Mouse (Mus musculus) heart, embryonic 11.5 days (tissue): ENCODE measurements around the gene Eno1. TPM values are rescaled to one million over a fixed set of nuclear protein-coding genes. Genes with fewer than 3 reads are reported as not detected.

Source experiments
- ATAC-seq: fragments of 200-750 bp; cut with Nextera tagmentation; replicated peaks from 2 replicates; pipeline ENCODE4 v1.8.0; 2017; ENCODE audit warnings: moderate library complexity; ENCODE audit not compliant: insufficient number of reproducible peaks, low FRiP score, low TSS enrichment
- H3K27ac ChIP-seq: fragments of 300-500 bp; sonication (generic); 2 replicates; pipeline ENCODE4 v1.5.1; 2014; ENCODE audit warnings: mild to moderate bottlenecking, low read depth, low read length
- H3K27me3 ChIP-seq: fragments of 300-500 bp; sonication (generic); 2 replicates; pipeline ENCODE4 v1.6.1; 2014; ENCODE audit warnings: mild to moderate bottlenecking, low read length, mixed read lengths; ENCODE audit not compliant: control insufficient read depth, insufficient read depth
- H3K36me3 ChIP-seq: fragments of 300-500 bp; sonication (generic); 2 replicates; pipeline ENCODE4 v1.6.1; 2014; ENCODE audit warnings: mild to moderate bottlenecking, low read length, moderate library complexity, mixed read lengths; ENCODE audit not compliant: control insufficient read depth, insufficient read depth
- H3K4me1 ChIP-seq: fragments of 300-500 bp; sonication (generic); 2 replicates; pipeline ENCODE4 v1.6.1; 2014; ENCODE audit warnings: low read length; ENCODE audit not compliant: control insufficient read depth, insufficient read depth
- H3K4me2 ChIP-seq: fragments of 300-500 bp; sonication (generic); 2 replicates; pipeline ENCODE4 v1.6.1; 2014; ENCODE audit warnings: mild to moderate bottlenecking, moderate library complexity
- H3K4me3 ChIP-seq: fragments of 300-500 bp; sonication (generic); 2 replicates; pipeline ENCODE4 v1.5.1; 2014; ENCODE audit warnings: low read depth, low read length
- H3K9ac ChIP-seq: fragments of 300-500 bp; sonication (generic); 2 replicates; pipeline ENCODE4 v1.6.1; 2014; ENCODE audit warnings: mild to moderate bottlenecking, low read depth, low read length, moderate library complexity
- H3K9me3 ChIP-seq: fragments of 300-500 bp; sonication (generic); replicated peaks from 2 replicates; pipeline ENCODE4 v1.6.1; 2016; ENCODE audit warnings: low read length; ENCODE audit not compliant: control insufficient read depth
- WGBS: fragments of 180-500 bp; shearing (Covaris S2); extraction: QIAGEN DNeasy Blood & Tissue Kit; methylation state at CpG from one replicate; pipeline ENCODE4 v1.1.7; 2014; ENCODE audit not compliant: insufficient replicate concordance; 5-methylcytosine and 5-hydroxymethylcytosine counted together
- polyA plus RNA-seq: library from polyadenylated mRNA; unstranded; fragments of >200 nt; fragmentation: Nextera tagmentation; extraction: Ambion mirVana; gene quantifications from 2 replicates; pipeline ENCODE4 v1.2.1, GENCODE M21; 2014

The Eno1 gene
- polyA plus RNA-seq, 1 experiment from 2014 or later: 2,057 TPM

DNA sequence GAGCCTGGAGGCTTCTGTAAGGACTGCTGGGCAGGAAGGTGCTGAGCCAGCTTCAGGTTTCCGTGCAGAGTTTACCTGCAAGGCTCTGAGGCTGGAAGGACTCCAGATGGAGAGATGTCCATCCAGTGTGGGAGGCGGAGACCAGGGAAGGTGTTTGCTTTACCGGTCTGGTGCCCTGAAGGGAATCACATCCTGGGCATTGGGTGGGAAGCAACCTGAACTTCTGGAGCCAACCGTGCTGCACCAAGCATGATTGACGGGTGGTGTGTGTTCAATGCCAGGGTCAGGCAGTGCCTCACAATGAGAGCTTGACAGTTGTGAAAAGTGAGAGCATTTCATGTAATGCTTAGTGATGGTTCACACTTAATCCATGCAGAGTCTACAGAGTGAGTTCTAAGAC is 12.4 kb downstream of the Eno1 start:
- ATAC-seq: no peak
- Histone ChIP-seq H3K4me3 (no peak overlapping the region), H3K4me1 (no peaks in the 10 kb centered on the region), H3K27ac (no peak overlapping the region), H3K27me3 (no peaks in the 10 kb centered on the region), H3K9me3 (no peaks in the 10 kb centered on the region), H3K9ac (no peak overlapping the region), H3K36me3 (peaks cover 50% of the 10 kb centered on the region), H3K4me2 (no peak overlapping the region)
- 86% methylated on average over 5 of the region's 5 CpGs for WGBS

DNA sequence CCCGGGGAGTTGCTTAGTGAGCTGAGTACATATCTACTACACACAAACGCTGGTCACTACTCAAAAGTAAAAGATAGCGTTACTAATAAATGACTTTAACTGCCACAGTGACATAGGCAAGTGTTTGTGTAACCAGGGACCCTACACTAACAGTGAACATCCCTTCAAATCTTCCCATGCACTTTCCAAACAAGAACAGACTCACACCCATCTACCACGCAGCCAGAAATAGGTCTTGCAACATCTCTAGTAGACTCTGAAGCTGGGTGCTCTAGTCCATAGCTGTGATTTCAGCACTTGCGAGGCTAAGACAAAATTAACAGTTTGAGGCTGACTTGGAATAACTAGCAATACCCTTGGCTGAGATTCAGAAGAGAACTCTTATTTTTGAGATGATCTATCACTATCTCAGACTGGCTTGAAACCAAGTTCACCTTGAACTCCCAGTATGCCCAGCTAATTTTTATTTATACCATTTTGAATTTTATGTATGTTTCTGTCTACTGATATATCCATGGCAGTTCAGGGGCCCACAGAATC is 13.3 kb downstream of the Eno1 start:
- 73% methylated on average over 5 of the region's 5 CpGs for WGBS
- Histone ChIP-seq H3K4me3 (no peak overlapping the region), H3K9me3 (no peaks in the 10 kb centered on the region), H3K27ac (0 out of 2 replicates have a peak overlapping the region, but pooled peaks have one; percentile 35), H3K4me1 (no peaks in the 10 kb centered on the region), H3K27me3 (no peaks in the 10 kb centered on the region), H3K9ac (no peak overlapping the region), H3K36me3 (peaks cover 42% of the 10 kb centered on the region), H3K4me2 (no peak overlapping the region)
- ATAC-seq: no peak

DNA sequence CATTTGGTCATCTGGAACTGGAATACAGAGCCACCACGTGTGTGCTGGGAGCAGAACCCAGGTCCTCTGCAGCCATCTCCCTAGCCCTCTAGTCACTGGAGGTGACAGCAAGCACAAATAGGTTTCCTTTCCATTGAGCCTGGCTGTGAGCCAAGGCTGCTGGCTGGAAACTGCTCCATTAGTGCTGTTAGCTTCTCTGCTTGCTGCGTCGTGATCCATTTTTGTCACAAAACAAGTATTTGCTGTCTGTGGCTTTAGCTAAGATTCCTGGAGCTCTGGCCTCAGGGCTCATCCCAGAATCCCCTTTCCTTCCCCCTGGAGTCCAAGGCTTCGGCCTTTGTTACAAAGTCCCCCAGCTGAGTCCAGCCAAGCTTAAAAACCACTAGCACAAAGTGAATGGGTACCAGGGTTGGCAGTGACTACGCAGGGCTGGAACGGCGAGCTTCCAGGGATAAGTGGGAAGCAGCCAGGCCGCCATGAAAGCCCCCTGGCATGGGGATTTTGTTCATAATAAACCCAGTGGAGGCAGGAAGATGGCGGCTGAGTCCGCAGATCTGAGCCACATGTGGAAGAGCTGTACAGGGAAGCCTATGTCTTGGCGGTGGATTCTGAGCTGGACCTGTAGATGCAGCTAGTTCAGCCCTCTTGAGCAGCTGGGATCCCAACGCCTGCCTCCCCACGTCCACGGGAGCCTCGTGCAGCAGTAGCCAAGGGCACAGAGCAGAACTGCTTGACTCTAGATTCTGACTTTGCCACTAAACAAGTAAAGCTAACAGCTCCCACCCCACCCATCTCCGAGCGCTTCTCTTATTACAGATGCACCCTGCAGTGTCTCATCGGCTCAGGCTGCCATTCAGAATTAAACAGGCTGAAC is 14.3 kb downstream of the Eno1 start:
- no peak for ATAC-seq
- Histone ChIP-seq H3K4me1 (no peaks in the 10 kb centered on the region), H3K27me3 (no peaks in the 10 kb centered on the region), H3K4me2 (no peak overlapping the region), H3K27ac (peak overlapping the region; percentile 35), H3K9ac (no peak overlapping the region), H3K4me3 (no peak overlapping the region), H3K9me3 (no peaks in the 10 kb centered on the region), H3K36me3 (peaks cover 40% of the 10 kb centered on the region)
- WGBS: 64% methylated on average over 18 of the region's 18 CpGs

DNA sequence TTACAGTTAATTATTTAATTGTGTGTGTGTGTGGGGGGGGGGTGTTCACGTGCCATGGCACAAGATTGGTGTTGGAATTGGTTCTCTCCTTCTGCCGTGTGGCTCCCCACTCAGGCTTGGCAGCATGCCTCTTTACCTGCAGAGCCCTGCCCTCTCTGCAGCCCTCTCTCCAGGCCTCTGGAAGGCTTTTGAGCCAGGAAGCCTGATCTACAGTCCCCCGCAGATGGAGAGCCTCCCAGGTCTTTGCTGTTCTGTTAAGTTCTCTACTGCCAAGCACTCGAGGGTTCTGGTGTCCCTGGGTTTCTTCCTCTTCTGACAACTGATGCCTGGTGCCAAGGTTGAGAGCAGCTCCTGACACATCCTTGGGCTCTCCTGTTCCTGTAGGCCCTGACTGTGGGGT is 17.9 kb downstream of the Eno1 start:
- Histone ChIP-seq H3K4me3 (no peak overlapping the region), H3K9me3 (no peaks in the 10 kb centered on the region), H3K9ac (no peak overlapping the region), H3K27me3 (no peaks in the 10 kb centered on the region), H3K36me3 (peaks cover 17% of the 10 kb centered on the region), H3K27ac (no peak overlapping the region), H3K4me2 (no peak overlapping the region), H3K4me1 (peaks cover 18% of the 10 kb centered on the region)
- no peak for ATAC-seq
- 67% methylated on average over 4 of the region's 4 CpGs for WGBS

DNA sequence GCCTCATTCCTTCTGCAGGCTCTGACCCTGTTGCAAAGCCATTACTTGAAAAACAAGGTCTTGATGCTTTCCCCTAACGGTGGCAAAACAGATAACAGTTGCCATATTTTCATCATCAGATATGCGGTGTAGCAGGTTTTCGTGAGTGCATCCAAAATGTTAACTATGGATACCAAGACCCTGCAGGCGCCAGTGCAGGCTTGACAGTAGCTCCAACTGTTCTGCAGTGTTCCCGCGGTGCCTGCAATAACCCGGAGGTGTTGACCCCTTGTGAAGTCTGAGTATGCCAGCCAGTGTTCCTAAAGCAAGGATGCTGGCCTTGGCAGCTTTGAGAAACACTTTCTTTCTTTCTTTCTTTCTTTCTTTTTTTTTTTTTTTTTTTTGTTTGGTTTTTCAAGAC is 18.7 kb downstream of the Eno1 start:
- Histone ChIP-seq H3K4me1 (peaks cover 18% of the 10 kb centered on the region), H3K27ac (no peak overlapping the region), H3K4me2 (no peak overlapping the region), H3K27me3 (no peaks in the 10 kb centered on the region), H3K36me3 (peaks cover 14% of the 10 kb centered on the region), H3K9ac (no peak overlapping the region), H3K9me3 (no peaks in the 10 kb centered on the region), H3K4me3 (no peak overlapping the region)
- no peak for ATAC-seq
- 86% methylated on average over 7 of the region's 7 CpGs for WGBS

DNA sequence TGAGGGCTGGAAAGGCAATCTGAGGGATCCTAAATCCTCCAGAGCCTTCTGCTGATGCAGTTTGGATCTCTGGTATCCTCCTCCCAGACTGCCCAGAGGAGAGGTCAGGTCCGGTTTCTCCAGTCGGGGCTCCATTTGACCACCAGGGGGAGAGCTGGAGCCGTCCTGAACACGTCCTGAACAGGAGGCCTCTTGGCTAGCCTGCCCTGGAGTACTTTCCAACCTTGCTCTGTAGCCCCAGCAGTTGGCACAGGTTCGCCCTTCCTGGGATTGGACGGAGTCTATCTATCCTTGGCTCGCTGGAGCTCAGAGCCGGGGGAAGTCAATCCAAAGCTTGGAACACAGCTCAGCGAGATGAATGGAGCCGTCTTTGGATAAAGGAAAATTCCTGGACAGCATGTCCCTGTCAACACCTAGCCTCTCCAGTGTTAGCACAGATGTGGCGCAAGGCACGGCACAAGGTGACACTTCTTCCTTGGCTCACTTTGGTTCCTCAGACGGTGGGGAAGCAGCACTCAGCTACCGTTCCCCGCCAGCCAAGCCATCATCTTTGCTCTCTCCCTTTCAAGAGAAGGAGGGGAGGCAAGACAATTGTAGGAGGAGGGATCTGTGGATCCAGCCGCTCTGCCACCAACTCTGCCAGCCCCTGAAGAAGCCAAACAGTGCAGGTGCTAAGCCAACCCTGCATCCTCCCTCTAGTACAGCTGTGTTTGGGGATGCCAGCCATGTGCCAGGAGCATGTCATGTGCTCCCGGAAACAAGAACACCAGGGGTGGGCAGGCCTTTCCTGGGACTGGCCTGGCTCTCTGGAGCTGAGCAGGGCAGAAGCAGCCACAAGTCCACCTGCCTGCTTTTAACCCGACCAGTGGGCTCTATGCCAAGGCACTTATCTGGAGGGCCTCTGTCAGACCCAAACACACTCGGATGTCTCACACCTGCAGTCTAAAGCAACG is 21.0 kb downstream of the Eno1 start:
- no peaks in the 10 kb centered on the region for H3K27me3 ChIP-seq
- H3K9me3 ChIP-seq: no peaks in the 10 kb centered on the region
- peak overlapping the region; percentile 46; the same call in 1 of the 2 replicates for H3K9ac ChIP-seq
- H3K4me3 ChIP-seq: no peak overlapping the region
- peak overlapping the region; percentile 6; the same call in 1 of the 2 replicates for H3K4me2 ChIP-seq
- WGBS: 28% methylated on average over 20 of the region's 20 CpGs
- peak; percentile 63 for ATAC-seq
- H3K4me1 ChIP-seq: peaks cover 18% of the 10 kb centered on the region
- peaks cover 7% of the 10 kb centered on the region for H3K36me3 ChIP-seq
- H3K27ac ChIP-seq: peak overlapping the region; percentile 54

DNA sequence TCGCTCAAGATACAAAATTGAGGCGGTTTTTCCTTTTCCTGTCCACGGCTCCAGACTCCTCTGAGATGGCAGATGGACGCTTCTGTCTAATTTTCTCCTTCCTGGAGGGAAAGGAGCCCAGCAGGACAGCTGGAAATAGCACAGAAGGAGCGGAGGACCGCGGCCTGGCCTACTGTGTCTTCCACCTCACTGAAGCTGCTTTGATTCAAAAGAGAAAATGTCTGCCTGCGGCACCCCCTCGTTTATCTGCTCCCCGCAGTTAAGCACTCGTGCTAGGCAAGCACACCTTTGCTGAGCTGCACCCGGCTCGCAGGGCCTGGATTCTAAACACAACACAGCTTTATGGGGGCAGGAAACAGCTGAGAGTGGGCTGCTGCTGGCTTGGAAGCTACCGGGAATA is 21.9 kb downstream of the Eno1 start:
- Histone ChIP-seq H3K36me3 (peaks cover 3% of the 10 kb centered on the region), H3K4me3 (no peak overlapping the region), H3K4me1 (peaks cover 18% of the 10 kb centered on the region), H3K4me2 (peak overlapping the region; percentile 6; the same call in 1 of the 2 replicates), H3K9me3 (no peaks in the 10 kb centered on the region), H3K27ac (peak overlapping the region; percentile 54; the same call in 1 of the 2 replicates), H3K9ac (no peak overlapping the region), H3K27me3 (no peaks in the 10 kb centered on the region)
- WGBS: 67% methylated on average over 14 of the region's 14 CpGs
- ATAC-seq: no peak

DNA sequence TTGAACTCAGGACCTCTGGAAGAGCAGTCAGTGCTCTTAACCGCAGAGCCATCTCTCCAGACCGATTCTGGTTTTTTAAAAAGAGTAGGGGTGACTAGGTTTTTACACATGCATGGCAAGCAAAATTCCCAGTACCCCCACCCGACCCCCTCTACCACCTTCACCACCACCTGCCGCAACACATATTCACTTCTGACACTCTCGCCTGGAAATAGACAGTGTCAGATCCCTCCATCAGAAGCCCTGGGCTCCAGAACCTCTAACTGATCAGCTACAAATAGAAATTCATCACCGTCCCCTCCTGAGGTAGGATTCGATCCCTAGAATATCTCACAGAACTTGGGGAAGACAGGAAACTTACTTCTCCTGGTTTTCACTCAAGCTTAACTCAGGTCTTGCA is 23.1 kb downstream of the Eno1 start:
- 90% methylated on average over 7 of the region's 7 CpGs for WGBS

More for the DNA sequence above, 23.1 kb downstream of the Eno1 start:
- Histone ChIP-seq H3K9me3 (no peaks in the 10 kb centered on the region), H3K27ac (no peak overlapping the region), H3K27me3 (no peaks in the 10 kb centered on the region), H3K36me3 (peaks cover 3% of the 10 kb centered on the region), H3K4me2 (no peak overlapping the region), H3K4me1 (peaks cover 18% of the 10 kb centered on the region), H3K9ac (no peak overlapping the region), H3K4me3 (no peak overlapping the region)
- no peak for ATAC-seq
